Mouse (Mus musculus) mouse trophoblast stem cell (cell line): Measurements from ENCODE around the gene Myo16.

Experiments
- in situ Hi-C, 2 experiments: fragments of 300-500 bp; cut with MseI, MboI; formaldehyde crosslinking; loops; 2 replicates in 1 of 2; 3 replicates in 1 of 2; pipeline ENCODE4 v1.15.1; 2025

Myo16 gene

GRCm38 (mm10) chr8:10153611-10154438 lies at the start of gene Myo16:
Gene Myo16 (plus strand): TSS chr8:10153911.
- in situ Hi-C loops, result no loop called here

DNA sequence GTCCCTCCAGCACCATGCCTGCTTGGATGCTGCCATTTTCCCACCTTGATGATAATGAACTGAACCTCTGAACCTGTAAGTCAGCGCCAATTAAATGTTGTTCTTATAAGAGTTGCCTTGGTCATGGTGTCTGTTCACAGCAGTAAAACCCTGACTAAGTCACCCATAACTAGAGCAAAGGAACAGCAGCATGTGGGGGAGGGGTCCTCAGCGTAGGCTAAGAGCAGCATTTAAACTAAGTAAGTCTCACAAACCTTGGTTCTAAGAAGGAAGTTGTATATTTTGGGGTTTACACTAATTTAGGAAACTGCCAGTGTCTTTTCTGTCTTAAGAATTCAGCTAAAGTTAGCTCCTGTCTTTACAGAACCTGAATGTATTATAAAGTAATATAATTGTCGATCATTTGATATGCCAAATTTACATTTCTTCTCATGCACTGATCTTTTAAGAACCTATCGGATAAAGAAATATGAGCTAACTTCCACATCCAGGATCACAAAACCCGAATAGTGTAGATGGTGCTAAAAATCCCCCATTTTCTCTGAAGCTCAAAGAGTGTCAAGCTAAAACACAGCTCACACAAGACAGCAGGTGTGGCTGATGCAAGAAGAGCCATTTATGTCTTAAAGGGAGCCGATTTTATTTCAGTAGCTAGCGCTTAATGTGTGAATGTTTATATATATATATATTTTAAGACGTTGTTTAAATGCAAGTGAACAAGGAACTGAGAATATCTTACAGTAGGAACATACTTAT lies 45.0 kb upstream of the Myo16 start:
- in situ Hi-C loops, result no loop called here

DNA sequence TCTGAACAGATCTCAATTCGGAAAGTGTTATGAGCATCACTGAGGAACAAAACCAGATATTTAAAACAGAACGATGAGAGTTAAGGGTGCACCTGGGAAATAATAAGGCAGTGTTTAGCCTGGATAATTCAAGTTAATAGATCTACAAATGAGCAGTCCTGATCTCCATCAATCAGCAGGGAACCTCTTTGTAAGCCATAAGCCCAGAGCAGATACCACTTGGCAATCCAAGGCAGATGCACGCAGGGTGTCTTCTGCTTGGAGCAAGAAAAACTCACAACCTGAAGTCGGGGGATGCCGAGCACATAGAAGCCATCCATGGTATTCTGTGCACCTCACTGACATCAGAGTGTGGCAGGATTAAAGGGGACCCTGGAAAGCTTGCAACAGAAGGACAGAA lies 31.0 kb upstream of the Myo16 start:
- in situ Hi-C loops, result no loop called here

DNA sequence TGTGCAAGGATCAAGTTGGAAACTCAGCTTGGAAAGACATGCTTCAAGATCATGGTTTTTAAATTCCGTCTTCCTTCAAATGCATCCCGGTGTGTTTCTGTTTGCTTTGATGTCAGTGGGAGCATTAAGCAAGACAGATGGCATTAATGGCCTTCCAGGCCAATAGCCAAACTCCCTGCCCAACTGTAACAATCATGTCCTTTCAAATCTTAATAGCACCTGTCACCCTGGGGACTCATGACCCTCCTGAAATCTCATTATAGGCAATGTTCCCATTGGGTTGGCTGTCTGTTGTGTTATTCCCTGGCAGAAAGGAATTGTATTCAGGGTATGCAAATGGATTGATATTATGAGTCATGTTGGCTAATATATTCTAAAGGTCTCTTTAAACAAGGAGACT lies 30.3 kb upstream of the Myo16 start:
- in situ Hi-C loops, result no loop called here

DNA sequence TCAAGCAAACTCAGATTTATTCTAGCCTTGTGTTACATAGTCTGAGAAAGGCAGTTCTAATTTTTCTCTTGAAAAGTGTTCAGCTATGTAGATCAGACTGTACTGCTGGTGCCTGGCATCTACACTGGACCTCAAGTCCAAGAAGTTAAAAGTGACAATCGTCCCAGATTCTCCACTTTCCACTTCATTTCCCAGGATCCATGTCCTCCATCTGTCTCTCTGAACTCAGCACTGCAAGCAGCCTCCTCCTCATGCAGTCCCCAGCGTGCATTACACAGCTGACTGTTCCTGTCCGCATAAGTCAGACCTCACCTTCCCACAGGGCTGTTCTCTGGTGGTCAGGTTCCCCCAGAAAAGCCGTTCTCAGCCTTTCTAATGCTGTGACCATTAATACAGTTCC lies 28.0 kb upstream of the Myo16 start:
- in situ Hi-C loops, result no loop called here

DNA sequence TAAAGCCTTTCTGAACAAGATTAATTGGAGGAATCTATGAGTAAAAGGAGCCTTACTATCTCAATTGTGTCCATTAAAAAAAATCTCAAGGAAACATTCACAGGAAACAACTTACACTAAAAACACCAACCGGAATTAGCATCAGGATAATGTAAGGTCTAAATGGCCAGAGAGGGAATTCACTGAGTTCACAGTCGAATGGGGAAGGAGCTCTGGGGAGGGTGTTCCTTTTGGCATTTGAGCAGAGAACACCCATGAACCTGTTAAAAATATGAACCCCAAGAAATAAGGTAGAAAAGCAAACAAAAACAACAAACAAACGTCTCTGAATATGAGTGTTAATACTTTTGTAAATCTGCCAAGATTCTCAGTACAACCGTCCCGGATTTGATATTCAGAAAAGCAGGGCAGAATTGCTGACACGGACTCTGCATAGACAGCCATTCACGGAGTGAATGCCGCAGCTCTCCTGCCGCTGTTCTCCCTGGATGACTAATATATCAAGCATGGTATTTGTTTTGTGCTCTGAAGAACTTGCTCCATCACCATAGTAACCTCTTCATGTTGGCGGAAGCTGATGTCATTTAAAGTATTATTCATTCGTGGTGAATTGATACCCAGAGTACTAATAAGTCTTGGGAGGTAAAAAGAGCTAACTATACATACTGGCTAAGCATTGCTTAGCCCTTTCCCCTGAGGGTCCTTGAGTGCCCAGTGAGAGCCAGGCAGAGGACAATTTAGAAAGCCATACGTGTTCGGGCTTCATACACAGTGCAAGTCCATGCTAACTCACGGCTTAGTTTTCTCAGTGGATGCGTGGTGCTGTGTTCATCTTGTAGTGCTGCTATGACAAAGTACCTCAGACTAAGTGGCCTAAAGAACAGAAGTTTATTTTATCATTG lies 22.9 kb upstream of the Myo16 start:
- in situ Hi-C loops, result no loop called here

GRCm38 (mm10) chr8:10139536-10139935 lies 14.2 kb upstream of the Myo16 start:
- in situ Hi-C loops, result no loop called here

DNA sequence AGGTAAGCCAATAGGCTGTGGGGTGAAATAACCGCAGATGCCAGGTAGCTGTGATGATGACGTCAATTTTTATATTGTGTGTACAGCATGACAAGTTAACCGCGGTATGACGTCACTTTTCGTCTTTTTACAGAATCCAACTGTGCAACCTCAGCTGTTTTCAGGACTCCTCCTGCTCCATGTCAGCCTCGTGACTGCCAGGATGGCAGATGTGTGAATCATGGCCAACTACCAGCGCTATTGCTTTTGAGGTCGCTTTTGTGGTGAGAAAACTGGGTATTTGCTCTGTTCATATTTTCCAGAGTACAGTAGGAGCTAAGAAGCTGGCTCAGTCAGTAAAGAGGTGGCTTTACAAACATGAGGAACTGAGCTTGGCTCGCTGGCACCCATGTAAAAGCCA lies 9.8 kb upstream of the Myo16 start:
- in situ Hi-C loops, result no loop called here

DNA sequence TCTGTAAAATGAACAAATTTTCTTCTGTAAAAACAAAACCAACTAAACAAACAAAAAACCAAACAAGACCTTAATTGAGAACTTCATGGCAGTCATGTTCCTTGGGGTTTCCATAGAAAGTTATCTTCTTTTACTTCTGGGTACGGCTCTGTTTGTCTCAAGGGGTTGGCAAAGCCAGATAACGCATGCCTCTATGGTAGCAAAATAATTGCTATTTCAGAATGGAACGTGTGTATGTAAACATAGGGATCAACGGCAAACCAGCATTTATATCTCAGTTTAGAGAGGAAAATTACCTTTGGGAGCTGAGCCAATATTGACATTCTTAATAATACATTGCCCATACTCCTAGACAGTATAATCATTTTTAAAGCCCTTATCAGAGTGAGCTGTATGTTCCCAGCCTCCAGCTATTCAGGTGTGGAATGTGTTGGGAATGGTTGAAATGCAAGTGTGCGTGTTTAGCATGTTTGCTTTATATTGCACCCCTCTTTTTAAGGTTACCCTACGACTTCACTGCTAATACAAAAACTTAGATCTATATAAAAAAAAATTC lies 1.9 kb upstream of the Myo16 start:
- in situ Hi-C loops, result no loop called here

DNA sequence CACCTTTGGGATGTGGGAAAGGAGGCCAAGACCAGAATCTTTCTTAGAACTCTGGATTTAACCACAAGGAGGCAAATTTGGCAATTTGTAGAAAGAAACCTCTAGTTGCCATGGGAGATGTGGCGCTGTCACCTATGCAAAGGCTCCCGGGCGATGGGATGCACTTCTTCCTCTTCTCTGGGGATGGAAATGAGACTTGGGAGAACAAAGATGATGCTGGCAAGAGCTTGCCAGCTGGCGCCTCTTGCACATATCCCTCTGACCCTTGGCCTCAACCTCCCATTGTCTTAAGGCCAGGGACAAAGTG lies 681 bp downstream of the Myo16 start:
- in situ Hi-C loops, result no loop called here

DNA sequence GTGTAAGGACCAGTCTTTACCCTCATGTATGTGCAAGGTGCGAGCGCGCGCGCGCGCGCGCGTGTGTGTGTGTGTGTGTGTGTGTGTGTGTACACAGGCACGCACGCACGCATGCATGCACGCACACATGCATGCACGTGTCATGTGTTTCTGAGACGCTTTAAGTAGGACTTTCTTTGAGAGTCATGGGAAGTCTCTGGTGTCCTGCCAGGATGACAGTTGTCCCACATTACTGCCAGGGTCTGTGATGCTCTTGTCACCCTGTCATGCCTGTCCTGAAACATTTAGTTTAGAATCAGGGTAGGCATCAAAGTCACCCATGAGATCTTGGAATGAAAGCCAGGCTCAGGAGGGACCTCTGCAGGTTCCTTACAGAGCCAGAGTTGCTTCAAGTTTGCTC lies 1.4 kb downstream of the Myo16 start:
- in situ Hi-C loops, result no loop called here

DNA sequence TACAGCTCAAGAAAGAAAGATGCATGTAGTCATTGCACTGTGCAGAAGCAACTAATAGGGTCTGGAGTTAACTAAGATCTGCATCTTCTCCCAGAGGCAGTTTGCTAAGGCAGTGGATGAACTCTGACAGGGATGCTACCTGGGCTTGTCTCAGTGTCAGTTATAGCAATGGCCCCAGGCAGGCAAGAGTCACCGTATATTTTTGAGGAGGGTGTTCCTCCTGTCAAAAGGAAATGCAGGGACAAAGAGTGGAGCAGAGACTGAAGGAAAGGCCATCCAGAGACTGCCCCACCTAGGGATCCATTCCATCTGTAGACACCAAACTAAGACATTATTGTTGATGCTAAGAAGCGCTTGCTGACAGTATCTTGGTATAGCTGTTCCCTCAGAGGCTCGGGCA lies 7.4 kb downstream of the Myo16 start:
- in situ Hi-C loops, result no loop called here

DNA sequence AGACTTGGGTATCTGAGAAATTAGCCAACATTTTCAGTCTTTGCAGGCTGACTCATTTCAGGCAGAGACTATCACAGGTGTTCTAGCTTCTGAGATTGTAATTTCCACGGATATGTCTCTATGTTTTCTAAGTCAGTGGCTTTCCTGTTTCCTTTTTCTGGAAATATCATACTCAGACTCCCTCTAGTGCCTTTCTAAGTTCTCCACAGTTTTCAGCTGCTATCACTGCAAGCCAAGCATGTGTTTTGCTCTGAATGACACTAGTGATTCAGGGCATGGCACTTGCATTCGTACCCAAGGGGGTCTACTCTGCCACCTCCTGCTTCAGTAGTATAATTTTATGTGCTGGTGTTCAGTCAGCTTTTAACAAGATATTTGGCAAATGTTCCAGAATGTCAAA lies 11.2 kb downstream of the Myo16 start:
- in situ Hi-C loops, result no loop called here

DNA sequence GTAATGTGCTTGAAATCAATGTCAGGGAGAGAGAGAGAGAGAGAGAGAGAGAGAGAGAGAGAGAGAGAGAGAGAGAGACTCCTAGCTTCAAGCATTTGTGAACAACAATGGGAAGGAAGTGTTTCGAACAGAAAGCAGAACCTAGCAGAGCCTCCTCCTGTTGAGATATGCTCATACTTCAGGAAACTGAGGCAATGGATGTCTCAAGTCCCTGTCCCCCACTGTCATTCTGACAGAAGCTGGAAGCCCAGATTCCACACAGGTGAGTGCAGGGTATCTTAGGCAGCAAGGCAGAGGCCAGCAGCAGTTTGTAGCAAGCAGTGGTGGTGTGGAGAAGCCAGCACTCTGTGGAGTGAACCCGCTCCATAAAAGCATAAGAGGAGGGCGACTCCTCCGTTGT lies 14.6 kb downstream of the Myo16 start:
- in situ Hi-C loops, result no loop called here

DNA sequence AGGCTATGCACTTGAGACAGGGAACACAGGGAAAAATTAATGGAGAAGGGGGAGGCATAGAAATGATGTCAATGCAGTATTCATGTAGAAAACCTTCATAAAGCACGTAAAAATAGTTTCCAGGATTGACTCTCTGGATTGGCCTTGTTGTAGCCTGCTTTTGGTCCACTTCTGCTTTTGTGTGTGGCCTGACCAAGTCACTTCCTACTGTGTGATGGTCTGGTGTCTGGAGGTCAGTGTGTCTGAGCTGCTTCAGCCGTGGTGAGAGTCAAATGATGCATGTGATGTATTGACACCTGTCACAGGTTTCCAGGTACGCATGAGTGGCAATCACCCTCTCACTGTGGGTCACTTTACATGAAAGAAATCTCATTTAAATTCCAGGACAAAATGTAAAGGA lies 16.2 kb downstream of the Myo16 start:
- in situ Hi-C loops, result no loop called here

DNA sequence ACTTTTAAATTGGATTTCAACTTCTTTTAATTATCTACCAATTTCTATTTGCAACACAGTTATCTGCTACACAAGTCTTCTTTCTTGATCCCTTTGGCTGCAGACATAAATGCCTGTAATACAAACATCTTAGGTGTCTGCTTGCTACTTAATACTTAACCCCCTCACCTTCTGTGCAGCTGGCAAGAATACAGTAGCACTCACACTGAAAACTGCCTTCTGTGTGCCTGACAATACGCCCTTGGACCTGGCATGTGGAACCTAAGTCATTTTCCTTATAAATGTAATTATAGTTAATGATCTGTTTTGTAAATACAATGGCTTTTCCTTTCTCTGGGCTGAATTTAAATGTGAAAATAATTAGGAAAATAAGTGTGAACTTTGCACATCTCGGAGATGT lies 17.6 kb downstream of the Myo16 start:
- in situ Hi-C loops, result no loop called here

GRCm38 (mm10) chr8:10172278-10172677 lies 18.6 kb downstream of the Myo16 start:
- in situ Hi-C loops, result no loop called here

- in situ Hi-C loops, result no loop called here
Observed at GRCm38 (mm10) chr8:10173033-10173747, 19.5 kb downstream of the Myo16 start.

DNA sequence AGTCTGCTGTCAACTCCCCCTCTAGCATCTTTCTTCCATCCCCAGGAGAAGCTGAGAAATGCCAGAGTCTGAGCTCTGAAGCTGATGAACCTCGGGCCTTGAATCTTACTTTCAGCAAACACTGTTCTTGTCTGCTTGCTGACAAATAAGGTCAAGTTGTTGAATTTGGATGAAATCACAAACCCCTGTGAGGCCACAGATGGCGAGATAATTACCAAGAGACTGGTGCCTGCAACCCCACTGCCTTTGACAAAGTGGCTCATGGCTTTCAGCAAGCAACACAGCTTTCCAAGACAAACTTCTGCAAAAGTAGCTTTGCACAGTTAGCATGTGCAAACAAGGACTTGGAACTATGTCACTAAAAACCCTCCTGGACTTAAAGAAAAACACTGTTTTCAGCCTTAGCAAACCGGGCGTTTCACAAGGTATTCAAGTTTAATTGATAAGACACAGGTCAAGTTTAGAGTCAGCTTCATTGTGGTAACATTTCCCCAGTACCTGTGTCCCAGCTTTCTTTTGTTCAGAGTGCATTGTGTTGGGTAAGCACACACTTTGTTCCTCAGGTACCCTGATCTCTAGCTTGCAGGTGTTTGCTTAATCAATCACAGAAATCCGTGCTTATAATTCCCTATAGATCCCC lies 20.6 kb downstream of the Myo16 start:
- in situ Hi-C loops, result no loop called here

- in situ Hi-C loops, result no loop called here
Observed at GRCm38 (mm10) chr8:10174841-10175680, 21.4 kb downstream of the Myo16 start.
